Mouse (Mus musculus) erythroblast, adult 5-6 weeks (primary cell): ENCODE results near the gene Prtg. TPM values are rescaled to one million over a fixed set of nuclear protein-coding genes. Genes with fewer than 3 reads are reported as not detected.

Source experiments
- ATAC-seq: replicated peaks from 2 replicates; pipeline ENCODE4 v1.8.0; 2016; ENCODE audit warnings: moderate number of reproducible peaks, mild to moderate bottlenecking, moderate TSS enrichment, inconsistent platforms; ENCODE audit not compliant: poor library complexity, low FRiP score, severe bottlenecking
- total RNA-seq, 2 experiments: library from RNA; stranded (forward) in 1 of 2; stranded (reverse) in 1 of 2; fragments of 150-400 nt in 1 of 2; fragments of 200-764, 138-1000 nt in 1 of 2; gene quantifications; 2 replicates each; pipeline versions ENCODE4 v1.2.3 to v1.2.4; 2015 to 2017; ENCODE audit warnings: low replicate concordance in 2 of 2

Gene Prtg
- total RNA-seq (2015; ENCODE audit: low replicate concordance): not detected in 2 replicates
- total RNA-seq (2017; ENCODE audit: low replicate concordance): not detected in 2 replicates

GRCm38 (mm10) chr9:72806731-72807419, at the start of gene Prtg:
Gene Prtg, plus strand, starts transcription at chr9:72806874.
- no peak for ATAC-seq

- no peak for ATAC-seq
Measured at GRCm38 (mm10) chr9:72757143-72757542, 49.5 kb upstream of the Prtg start.

GRCm38 (mm10) chr9:72758705-72759131, 48.0 kb upstream of the Prtg start:
- ATAC-seq: no peak

- ATAC-seq: no peak
Measured at GRCm38 (mm10) chr9:72763050-72763718, 43.5 kb upstream of the Prtg start.

GRCm38 (mm10) chr9:72766789-72767349, 39.8 kb upstream of the Prtg start:
- no peak for ATAC-seq

GRCm38 (mm10) chr9:72775022-72775421, 31.7 kb upstream of the Prtg start:
- no peak for ATAC-seq

- no peak for ATAC-seq
Measured at GRCm38 (mm10) chr9:72779004-72779403, 27.7 kb upstream of the Prtg start.

- ATAC-seq: no peak
Measured at GRCm38 (mm10) chr9:72779733-72780132, 26.9 kb upstream of the Prtg start.

- no peak for ATAC-seq
Measured at GRCm38 (mm10) chr9:72780694-72781093, 26.0 kb upstream of the Prtg start.

- no peak for ATAC-seq
Measured at GRCm38 (mm10) chr9:72781466-72781865, 25.2 kb upstream of the Prtg start.

- no peak for ATAC-seq
Measured at GRCm38 (mm10) chr9:72782121-72782520, 24.6 kb upstream of the Prtg start.

- ATAC-seq: no peak
Measured at GRCm38 (mm10) chr9:72787732-72788131, 18.9 kb upstream of the Prtg start.

GRCm38 (mm10) chr9:72790530-72791212, 16.0 kb upstream of the Prtg start:
- no peak for ATAC-seq

- ATAC-seq: no peak
Measured at GRCm38 (mm10) chr9:72791213-72791582, 15.5 kb upstream of the Prtg start.

GRCm38 (mm10) chr9:72791681-72792080, 15.0 kb upstream of the Prtg start:
- ATAC-seq: no peak

- no peak for ATAC-seq
Measured at GRCm38 (mm10) chr9:72795243-72795642, 11.4 kb upstream of the Prtg start.

- no peak for ATAC-seq
Measured at GRCm38 (mm10) chr9:72797136-72797621, 9.5 kb upstream of the Prtg start.

GRCm38 (mm10) chr9:72803280-72803679, 3.4 kb upstream of the Prtg start:
- ATAC-seq: no peak

- no peak for ATAC-seq
Measured at GRCm38 (mm10) chr9:72806146-72806545, 528 bp upstream of the Prtg start.

GRCm38 (mm10) chr9:72807420-72808005, 839 bp downstream of the Prtg start:
- ATAC-seq: no peak
